Comparison of ENCODE assay signal across 23 mouse cellular contexts in the genomic region with DNA sequence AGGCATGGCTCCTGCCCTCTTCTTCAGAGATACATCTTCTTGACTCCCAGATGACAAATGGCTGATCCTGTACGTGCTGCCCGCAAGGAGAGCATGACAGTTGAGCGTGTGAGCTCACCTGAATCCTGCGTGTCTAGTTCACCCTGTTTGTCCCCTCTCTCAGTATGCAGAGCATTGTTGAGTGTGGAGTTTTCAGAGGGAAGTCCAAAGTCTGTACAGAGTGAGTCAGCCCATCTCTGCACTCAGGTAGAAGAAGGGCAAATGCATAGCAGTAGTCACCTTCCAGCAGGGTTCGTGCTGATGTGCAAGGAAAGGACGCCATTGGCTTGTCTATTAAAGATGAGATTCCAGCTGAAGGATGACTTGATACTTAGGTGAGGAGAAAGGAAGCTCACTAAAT. TPM values are rescaled to one million over a fixed set of nuclear protein-coding genes. Genes with fewer than 3 reads are reported as not detected.
A peak's percentile ranks its signal among the peaks of the same experiment; 100 is the strongest.
DNase-seq lines count a peak whose midpoint lies in the region; ATAC-seq and TF ChIP-seq lines count a peak whose summit lies in the region.
"Had no signal": no experiment of that assay in that cellular context is flagged by ENCODE, and none has a peak within 500 bp of the region (broad histone marks: within the 10 kb centered on the region; RNA-seq: fewer than 3 reads in every experiment).

No protein-coding gene starts in this region.

- no peak overlapping the region for H3K4me3 ChIP-seq in kidney, postnatal 0 days (replicated peaks; ENCODE audit: low read depth, low read length)
- no peak overlapping the region for H3K4me3 ChIP-seq in kidney, embryonic 14.5 days (ENCODE audit: low read length)
- no peak overlapping the region for H3K4me3 ChIP-seq in intestine, postnatal 0 days (ENCODE audit: low read depth, low read length)
- H3K4me3 ChIP-seq: forebrain, embryonic 12.5 days; forebrain, embryonic 15.5 days; heart, adult 2 months; heart, embryonic 10.5 days; heart, embryonic 13.5 days had no signal

- H3K4me2 ChIP-seq in kidney, postnatal 0 days (ENCODE audit: low read length): no peak overlapping the region
- no peak overlapping the region for H3K4me2 ChIP-seq in kidney, embryonic 14.5 days (replicated peaks; ENCODE audit: low read depth, low read length)
- H3K4me2 ChIP-seq in intestine, postnatal 0 days (replicated peaks; ENCODE audit: low read depth): no peak overlapping the region
- H3K4me2 ChIP-seq: forebrain, embryonic 12.5 days; forebrain, embryonic 15.5 days; heart, embryonic 13.5 days; hindbrain, embryonic 14.5 days had no signal

- H3K36me3 ChIP-seq in kidney, postnatal 0 days (ENCODE audit: insufficient read depth, low read length): peaks cover 50% of the 10 kb centered on the region
- peaks cover 60% of the 10 kb centered on the region for H3K36me3 ChIP-seq in kidney, embryonic 14.5 days (ENCODE audit: control insufficient read depth, insufficient read depth, low read length)
- H3K36me3 ChIP-seq in intestine, postnatal 0 days (ENCODE audit: control insufficient read depth, insufficient read depth): peaks cover 68% of the 10 kb centered on the region

- H3K9me3 ChIP-seq in kidney, postnatal 0 days (replicated peaks; ENCODE audit: low read length): no peaks in the 10 kb centered on the region
- H3K9me3 ChIP-seq in kidney, embryonic 14.5 days (ENCODE audit: control insufficient read depth, low read length): no peaks in the 10 kb centered on the region
- no peaks in the 10 kb centered on the region for H3K9me3 ChIP-seq in intestine, postnatal 0 days (ENCODE audit: control insufficient read depth)
- H3K9me3 ChIP-seq: forebrain, embryonic 12.5 days; forebrain, embryonic 15.5 days; heart, embryonic 10.5 days; heart, embryonic 13.5 days had no signal

- no peak overlapping the region for H3K9ac ChIP-seq in kidney, postnatal 0 days (ENCODE audit: low read depth, low read length)
- H3K9ac ChIP-seq in kidney, embryonic 14.5 days (ENCODE audit: low read depth, low read length): no peak overlapping the region
- H3K9ac ChIP-seq in intestine, postnatal 0 days (ENCODE audit: low read depth, low read length): no peak overlapping the region
- H3K9ac ChIP-seq: forebrain, embryonic 12.5 days; forebrain, embryonic 15.5 days; heart, embryonic 13.5 days; hindbrain, embryonic 14.5 days had no signal

- peak; percentile 5 for DNase-seq in kidney, postnatal 0 days (ENCODE audit: low spot score)
- peak; percentile 34 for DNase-seq in yolk sac, embryonic 10.5 days (ENCODE audit: low spot score)
- no peak for DNase-seq in spleen, postnatal 36 days (ENCODE audit: low spot score in 2 of 2)
- no peak for DNase-seq in left cerebral cortex, adult 9 months (ENCODE audit: low spot score in 2 of 2)
- DNase-seq: adrenal gland, adult 8-10 months; adrenal gland, postnatal 25 days; cerebellum, adult 18-20 months; cerebellum, adult 9-10 months; cerebellum, postnatal 14 days; gastrocnemius, postnatal 10 days; gastrocnemius, postnatal 36 days; heart, adult 2 months; heart, postnatal 14 days; heart, postnatal 4 days had no signal

- no peak overlapping the region for H3K27ac ChIP-seq in kidney, postnatal 0 days
- H3K27ac ChIP-seq in kidney, embryonic 14.5 days (ENCODE audit: low read depth, low read length): no peak overlapping the region
- H3K27ac ChIP-seq in intestine, postnatal 0 days (ENCODE audit: low read depth, low read length): peak overlapping the region; percentile 22; the same call in 1 of the 2 replicates
- H3K27ac ChIP-seq: forebrain, embryonic 12.5 days; forebrain, embryonic 15.5 days; heart, adult 2 months; heart, embryonic 10.5 days; heart, embryonic 13.5 days; hindbrain, embryonic 14.5 days had no signal

- WGBS in kidney, postnatal 0 days: 91% methylated on average over 6 of the region's 6 CpGs
- 96% methylated on average over 6 of the region's 6 CpGs for WGBS in kidney, embryonic 14.5 days
- WGBS in intestine, postnatal 0 days: 65% methylated on average over 6 of the region's 6 CpGs

- peak; percentile 59; the same call in 1 of the 2 replicates for ATAC-seq in kidney, postnatal 0 days (replicated peaks; ENCODE audit: low FRiP score, low read depth)
- ATAC-seq in kidney, embryonic 14.5 days (ENCODE audit: low FRiP score, low TSS enrichment): no peak
- 0 out of 2 replicates have a peak, but pooled peaks have one; percentile 36 for ATAC-seq in erythroblast, adult 5-6 weeks (replicated peaks; ENCODE audit: low FRiP score, poor library complexity, severe bottlenecking)
- ATAC-seq in intestine, postnatal 0 days: peak; percentile 79
- ATAC-seq: activated CD4-positive, CD25-positive, alpha-beta regulatory T cell, adult 4 months; forebrain, embryonic 15.5 days had no signal

- no peaks in the 10 kb centered on the region for H3K27me3 ChIP-seq in kidney, postnatal 0 days (ENCODE audit: insufficient read depth, low read length)
- no peaks in the 10 kb centered on the region for H3K27me3 ChIP-seq in kidney, embryonic 14.5 days (ENCODE audit: control insufficient read depth, insufficient read depth, low read length)
- H3K27me3 ChIP-seq in intestine, postnatal 0 days (replicated peaks; ENCODE audit: control insufficient read depth, insufficient read depth, low read length): no peaks in the 10 kb centered on the region
- H3K27me3 ChIP-seq: forebrain, embryonic 12.5 days; forebrain, embryonic 15.5 days; heart, embryonic 13.5 days had no signal

- H3K4me1 ChIP-seq in kidney, postnatal 0 days (replicated peaks; ENCODE audit: insufficient read depth, low read length): no peaks in the 10 kb centered on the region
- no peaks in the 10 kb centered on the region for H3K4me1 ChIP-seq in kidney, embryonic 14.5 days (ENCODE audit: control insufficient read depth, insufficient read depth, low read length)
- no peaks in the 10 kb centered on the region for H3K4me1 ChIP-seq in intestine, postnatal 0 days (replicated peaks; ENCODE audit: control insufficient read depth, insufficient read depth, low read length)
- H3K4me1 ChIP-seq: forebrain, embryonic 12.5 days; forebrain, embryonic 15.5 days had no signal

- TF ChIP-seq CTCF in kidney, postnatal 0 days (IDR thresholded peaks at IDR 0.05; ENCODE audit: low read depth): no peak
- TF ChIP-seq CTCF in intestine, postnatal 0 days (IDR thresholded peaks at IDR 0.05; ENCODE audit: low read depth): no peak

RNA-seq across cellular contexts. Expression of gene AC170998.1, which starts 13.4 kb away (rescaled TPM):
- 0.66 and 0.71 TPM in 2 replicates for polyA plus RNA-seq in kidney, postnatal 0 days (2015; fragmentation: Nextera tagmentation; extraction: Ambion mirVana)
- polyA plus RNA-seq in kidney, embryonic 14.5 days (2014; fragmentation: Nextera tagmentation; extraction: Ambion mirVana): 2.7 and 3.3 TPM in 2 replicates
- total RNA-seq in erythroblast, adult 5-6 weeks (2015; ENCODE audit: low replicate concordance): not detected in 2 replicates
- 8.5 TPM in 1 of 2 replicates, not detected in the other for total RNA-seq in erythroblast, adult 5-6 weeks (2017; ENCODE audit: low replicate concordance)
- polyA plus RNA-seq in intestine, postnatal 0 days (2015; fragmentation: Nextera tagmentation; extraction: Ambion mirVana): 1.2 and 1.5 TPM in 2 replicates

RNA-seq across cellular contexts. Expression of gene Mapk13, which starts 29.9 kb away (rescaled TPM):
- polyA plus RNA-seq in kidney, postnatal 0 days (2015; fragmentation: Nextera tagmentation; extraction: Ambion mirVana): 43.5 and 47.7 TPM in 2 replicates
- 31.5 and 44.6 TPM in 2 replicates for polyA plus RNA-seq in kidney, embryonic 14.5 days (2014; fragmentation: Nextera tagmentation; extraction: Ambion mirVana)
- 4.6 and 9.8 TPM in 2 replicates for total RNA-seq in erythroblast, adult 5-6 weeks (2015; ENCODE audit: low replicate concordance)
- total RNA-seq in erythroblast, adult 5-6 weeks (2017; ENCODE audit: low replicate concordance): 2.9 and 11.3 TPM in 2 replicates
- 204 and 222 TPM in 2 replicates for polyA plus RNA-seq in intestine, postnatal 0 days (2015; fragmentation: Nextera tagmentation; extraction: Ambion mirVana)
- total RNA-seq: gastrocnemius, postnatal 36 days had no signal
- polyA plus RNA-seq: activated CD4-positive, CD25-positive, alpha-beta regulatory T cell, adult 4 months had no signal

RNA-seq across cellular contexts. Expression of gene Mapk14, which starts 48.1 kb away (rescaled TPM):
- polyA plus RNA-seq in kidney, postnatal 0 days (2015; fragmentation: Nextera tagmentation; extraction: Ambion mirVana): 33.8 and 34.0 TPM in 2 replicates
- polyA plus RNA-seq in kidney, embryonic 14.5 days (2014; fragmentation: Nextera tagmentation; extraction: Ambion mirVana): 36.4 and 61.6 TPM in 2 replicates
- total RNA-seq in erythroblast, adult 5-6 weeks (2015; ENCODE audit: low replicate concordance): 31.5 and 44.7 TPM in 2 replicates
- 20.5 and 29.3 TPM in 2 replicates for total RNA-seq in erythroblast, adult 5-6 weeks (2017; ENCODE audit: low replicate concordance)
- polyA plus RNA-seq in intestine, postnatal 0 days (2015; fragmentation: Nextera tagmentation; extraction: Ambion mirVana): 23.6 and 24.6 TPM in 2 replicates

RNA-seq across cellular contexts. Expression of gene Slc26a8, which starts 49.2 kb away (rescaled TPM):
- polyA plus RNA-seq in kidney, postnatal 0 days (2015; fragmentation: Nextera tagmentation; extraction: Ambion mirVana): 0.56 and 0.76 TPM in 2 replicates
- polyA plus RNA-seq in kidney, embryonic 14.5 days (2014; fragmentation: Nextera tagmentation; extraction: Ambion mirVana): 0.69 and 1.3 TPM in 2 replicates
- total RNA-seq in erythroblast, adult 5-6 weeks (2015; ENCODE audit: low replicate concordance): 2.9 and 3.7 TPM in 2 replicates
- total RNA-seq in erythroblast, adult 5-6 weeks (2017; ENCODE audit: low replicate concordance): 3.5 TPM in 1 of 2 replicates, not detected in the other
- 0.17 and 0.40 TPM in 2 replicates for polyA plus RNA-seq in intestine, postnatal 0 days (2015; fragmentation: Nextera tagmentation; extraction: Ambion mirVana)
- polyA plus RNA-seq: activated CD4-positive, CD25-positive, alpha-beta regulatory T cell, adult 4 months had no signal

Comparison
In these comparisons a context has a peak if more than half of its experiments do, and no peak if none do; other contexts are left out.
1. DNase-seq: peak in kidney, postnatal 0 days (single experiment) and yolk sac, embryonic 10.5 days (single experiment); none in spleen, postnatal 36 days (0 of 2) and left cerebral cortex, adult 9 months (0 of 2).